Mouse (Mus musculus) heart, postnatal 10 days (tissue): Measurements from ENCODE around the gene Pcca. TPM values are rescaled to one million over a fixed set of nuclear protein-coding genes. Genes with fewer than 3 reads are reported as not detected.
"Not testable (repeated sequence)": the region's sequence is repeated elsewhere in the genome, so short reads cannot be mapped to it uniquely, and the experiment has no call there.

Source experiments
- DNase-seq, 2 experiments: peaks; one replicate each; pipeline ENCODE4 v3.0.0; 2021
- intact Hi-C: fragments of 180-260 bp; cut with DNase I; formaldehyde crosslinking; loops from one replicate; pipeline ENCODE4 v1.15.1; 2025
- total RNA-seq, 2 experiments: library from RNA; stranded (reverse); gene quantifications; 2 replicates each; pipeline ENCODE4 v1.2.3; 2021

Gene Pcca
- total RNA-seq, 2 experiments from 2014 or later = 36.8 to 40.1 TPM

DNA sequence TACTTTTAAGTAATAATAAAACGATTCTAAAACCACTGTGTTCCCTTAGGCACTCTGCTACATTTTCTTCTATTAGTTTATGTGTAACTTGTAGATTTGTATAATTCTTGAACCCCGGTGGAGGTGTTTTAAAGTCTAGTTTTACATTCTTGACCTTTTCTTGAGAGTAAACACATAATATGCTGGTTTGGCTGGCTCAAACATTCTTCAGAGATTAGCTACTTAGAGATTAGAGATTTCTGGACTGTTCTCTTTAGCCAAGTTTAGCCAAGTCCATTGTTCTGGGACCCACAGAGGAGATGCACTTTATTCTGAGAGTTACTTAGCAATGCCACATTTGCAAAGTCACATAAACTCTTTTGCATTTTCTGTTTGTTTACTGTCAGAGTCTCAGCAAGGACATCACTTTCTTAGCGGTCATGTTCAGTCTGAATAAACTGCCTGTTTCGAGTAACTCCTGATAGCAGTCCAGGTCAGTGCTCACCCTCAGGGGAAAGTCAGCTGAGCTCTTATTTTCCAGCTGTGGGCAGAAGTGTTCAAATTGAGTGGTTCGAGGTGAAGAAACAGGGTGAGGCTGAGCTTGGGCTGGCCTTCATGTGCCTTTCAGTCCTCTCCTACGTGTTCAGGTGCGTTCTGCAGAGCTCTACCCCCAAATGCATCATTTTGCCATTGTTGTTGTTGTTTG, 18.8 kb downstream of the Pcca start:
- DNase-seq = no peak
- intact Hi-C loops = no loop called here

DNA sequence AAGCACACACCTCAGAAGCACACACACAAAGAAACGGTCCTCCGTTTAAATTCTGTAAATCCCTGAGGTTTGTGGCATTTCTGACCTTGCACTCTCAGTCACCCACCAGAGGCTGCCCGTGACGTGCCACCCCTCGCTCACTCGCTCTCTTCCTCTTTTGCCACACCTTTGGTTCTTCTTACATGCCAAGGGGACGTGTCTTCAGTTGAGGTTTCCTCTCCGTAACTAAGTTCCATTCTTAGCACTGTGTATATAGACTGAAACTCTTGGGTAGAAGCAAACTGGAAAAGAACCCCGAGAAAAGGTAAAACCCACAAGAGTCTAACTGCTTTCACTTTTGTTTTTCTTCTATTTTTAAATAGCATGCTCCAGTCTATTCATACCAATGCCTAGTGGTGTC, 23.2 kb downstream of the Pcca start:
- intact Hi-C loops = no loop called here
- DNase-seq = no peak

DNA sequence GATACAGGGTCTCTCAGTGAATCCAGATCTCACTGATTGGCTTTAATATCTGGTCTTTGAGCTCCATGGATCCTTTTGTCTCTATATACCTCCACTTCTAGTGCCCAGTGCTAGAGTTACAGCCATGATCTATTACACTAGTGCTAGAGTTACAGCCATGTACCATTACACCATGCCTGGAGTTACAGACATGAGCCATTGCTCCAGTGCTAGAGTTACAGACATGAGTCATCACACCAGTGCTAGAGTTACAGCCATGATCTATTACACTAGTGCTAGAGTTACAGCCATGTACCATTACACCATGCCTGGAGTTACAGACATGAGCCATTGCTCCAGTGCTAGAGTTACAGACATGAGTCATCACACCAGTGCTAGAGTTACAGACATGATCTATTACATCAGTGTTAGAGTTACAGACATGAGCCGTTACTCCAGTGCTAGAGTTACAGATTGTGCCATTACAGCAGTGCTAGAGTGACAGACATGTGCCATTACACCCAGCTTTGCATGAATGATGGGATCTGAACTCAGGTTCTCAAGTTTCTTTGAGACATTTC, 26.8 kb downstream of the Pcca start:
- intact Hi-C loops, DNase-seq: not testable (repeated sequence)

DNA sequence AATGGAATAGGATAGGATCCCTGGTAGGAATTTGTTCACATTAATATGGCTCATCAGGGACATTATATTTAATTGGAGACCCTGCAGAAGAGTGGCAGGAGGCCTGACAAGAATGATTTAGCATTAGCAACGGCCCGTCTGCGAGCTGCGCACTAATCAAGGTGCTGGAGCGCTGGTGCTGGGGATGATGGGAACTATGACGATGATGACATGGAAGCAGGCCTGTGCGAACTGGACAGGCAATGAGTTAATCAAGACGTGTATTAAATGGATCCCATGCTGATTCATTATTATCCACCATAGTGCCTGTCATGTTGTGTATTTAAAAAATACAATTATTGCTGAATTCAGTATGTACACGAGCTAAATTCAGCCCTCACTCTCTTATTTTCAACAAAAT, 36.7 kb downstream of the Pcca start:
- DNase-seq = no peak
- intact Hi-C loops = no loop called here

DNA sequence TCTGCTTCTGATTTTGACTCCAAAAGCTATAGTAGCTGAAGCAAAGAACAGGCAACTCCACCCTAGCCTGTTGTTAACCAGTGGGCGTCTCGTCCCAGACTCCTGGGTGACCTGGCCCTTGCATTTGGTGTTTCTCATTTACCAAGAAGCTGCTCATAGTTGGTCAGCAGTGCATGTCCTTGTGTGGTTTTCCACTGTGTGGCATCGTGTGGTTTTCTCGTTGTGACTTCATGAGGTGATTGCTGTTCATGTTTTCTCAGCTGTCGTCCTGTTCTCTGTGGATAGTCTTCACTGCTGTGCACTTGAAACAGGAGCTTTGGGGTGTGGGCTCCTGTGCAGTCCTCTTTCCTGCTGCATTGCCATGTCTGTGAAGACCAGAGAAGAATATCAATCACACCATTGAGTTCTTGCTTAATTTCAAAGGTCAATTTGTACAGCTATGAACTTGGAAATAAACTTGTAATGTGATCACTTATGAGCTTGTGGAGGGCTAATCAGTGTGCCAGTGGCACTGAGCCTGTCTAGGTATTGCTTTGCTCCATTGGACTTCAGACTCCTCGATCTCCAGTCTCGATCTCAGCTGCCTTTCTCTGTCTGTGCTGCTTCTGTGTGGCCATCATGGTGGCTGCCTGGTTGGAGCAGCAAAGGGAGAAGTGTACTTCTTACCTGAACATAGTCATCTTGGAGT, 40.1 kb downstream of the Pcca start:
- intact Hi-C loops = no loop called here
- DNase-seq = no peak

DNA sequence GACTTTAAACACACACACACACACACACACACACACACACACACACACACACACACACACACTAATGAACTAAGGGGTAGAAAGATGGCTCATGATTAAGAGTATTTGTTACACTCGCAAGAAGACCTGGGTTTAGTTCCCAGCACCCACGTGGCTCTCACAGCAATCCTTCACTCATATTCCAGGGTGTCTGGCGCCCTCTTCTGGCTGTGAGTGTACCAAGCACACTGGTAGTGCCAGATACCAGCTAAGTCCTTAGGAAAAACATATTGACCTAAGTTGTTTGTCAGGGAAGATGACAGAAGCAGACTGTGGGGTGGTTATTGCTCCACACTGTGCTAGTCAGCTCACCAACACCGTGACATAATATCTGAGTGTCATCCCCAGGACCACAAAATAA, 43.7 kb downstream of the Pcca start:
- no peak for DNase-seq
- intact Hi-C loops = no loop called here

DNA sequence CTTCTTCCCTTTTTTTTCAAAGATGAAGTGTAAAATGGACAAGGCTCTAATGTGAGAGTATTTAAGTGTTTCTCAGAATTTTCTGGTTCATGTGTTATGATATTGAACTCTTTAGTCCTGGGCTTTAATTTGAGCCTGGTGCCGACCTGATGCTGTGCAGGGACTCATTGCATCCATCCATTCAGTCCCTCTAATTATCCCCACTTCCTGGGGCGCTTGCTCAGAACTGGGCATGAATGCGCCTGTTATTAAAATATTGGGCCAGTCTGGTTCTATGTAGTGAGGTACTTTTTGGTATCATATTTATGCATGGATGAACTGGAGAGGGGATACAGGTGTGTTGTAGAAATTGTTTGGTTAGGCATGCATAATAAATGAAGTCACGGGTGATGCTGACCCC, 47.9 kb downstream of the Pcca start:
- no peak for DNase-seq
- intact Hi-C loops = no loop called here

DNA sequence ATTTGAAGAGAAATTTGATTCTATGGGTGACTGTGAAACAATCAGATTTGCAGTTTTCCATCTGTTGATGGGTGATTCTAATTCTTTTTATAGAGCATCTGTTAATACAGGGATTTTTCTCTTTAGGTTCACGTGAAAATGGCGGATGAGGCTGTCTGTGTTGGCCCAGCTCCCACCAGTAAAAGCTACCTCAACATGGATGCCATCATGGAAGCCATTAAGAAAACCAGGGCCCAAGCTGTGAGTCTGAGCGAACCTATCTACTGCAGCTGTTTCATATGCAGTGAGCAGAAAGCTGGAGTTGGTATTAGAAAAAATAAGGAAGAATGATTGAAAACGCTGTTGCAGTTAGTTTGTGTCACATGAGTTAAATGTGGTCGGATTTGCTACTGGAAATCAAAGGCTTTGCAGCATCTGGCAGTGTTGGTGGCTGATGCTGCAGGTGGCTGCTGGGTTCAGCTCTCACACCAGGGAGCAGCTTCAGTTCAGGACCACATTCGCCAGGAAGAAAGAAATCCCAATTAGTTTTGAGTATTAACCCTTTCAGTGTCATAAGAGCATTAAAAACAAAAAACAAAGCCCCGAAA, 48.5 kb downstream of the Pcca start:
- intact Hi-C loops = no loop called here

DNA sequence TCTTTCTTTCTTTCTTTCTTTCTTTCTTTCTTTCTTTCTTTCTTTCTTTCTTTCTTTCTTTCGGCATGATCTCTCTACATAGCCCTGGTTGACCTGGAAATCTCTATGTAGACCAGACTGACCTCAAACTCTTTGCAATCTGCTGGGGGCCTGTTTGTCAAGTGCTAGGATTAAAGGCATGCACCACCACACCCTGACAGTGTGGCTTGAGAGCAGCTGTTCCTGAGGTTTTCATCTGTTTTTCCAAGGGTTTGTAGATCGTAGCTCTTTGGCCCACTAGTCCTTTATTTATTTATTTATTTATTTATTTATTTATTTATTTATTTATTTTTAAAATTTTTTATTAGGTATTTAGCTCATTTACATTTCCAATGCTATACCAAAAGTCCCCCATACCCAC, 50.0 kb downstream of the Pcca start:
- intact Hi-C loops, DNase-seq: not testable (repeated sequence)

More for the DNA sequence above, 48.5 kb downstream of the Pcca start:
- DNase-seq = no peak

DNA sequence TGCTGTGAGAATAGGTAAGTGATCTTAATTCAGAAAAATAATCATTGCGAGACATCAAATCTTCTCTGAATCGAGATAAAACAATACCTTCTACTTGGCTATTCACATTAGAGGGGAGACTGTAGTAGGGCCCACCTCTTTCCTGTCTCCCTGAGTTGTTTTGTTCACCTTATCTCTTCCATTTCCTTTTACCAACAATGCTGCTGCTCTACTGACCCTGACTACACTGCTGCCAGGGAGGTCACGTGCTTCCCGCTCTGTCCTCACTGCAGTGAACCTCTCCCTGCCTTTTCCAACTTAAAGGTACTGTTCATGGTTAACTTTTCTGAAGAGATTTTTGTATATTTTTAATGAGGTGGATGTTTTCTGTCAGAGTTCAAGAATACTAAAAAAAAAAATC, 52.8 kb downstream of the Pcca start:
- intact Hi-C loops = no loop called here
- DNase-seq = peak in 1 of 2 experiments; percentile 21

DNA sequence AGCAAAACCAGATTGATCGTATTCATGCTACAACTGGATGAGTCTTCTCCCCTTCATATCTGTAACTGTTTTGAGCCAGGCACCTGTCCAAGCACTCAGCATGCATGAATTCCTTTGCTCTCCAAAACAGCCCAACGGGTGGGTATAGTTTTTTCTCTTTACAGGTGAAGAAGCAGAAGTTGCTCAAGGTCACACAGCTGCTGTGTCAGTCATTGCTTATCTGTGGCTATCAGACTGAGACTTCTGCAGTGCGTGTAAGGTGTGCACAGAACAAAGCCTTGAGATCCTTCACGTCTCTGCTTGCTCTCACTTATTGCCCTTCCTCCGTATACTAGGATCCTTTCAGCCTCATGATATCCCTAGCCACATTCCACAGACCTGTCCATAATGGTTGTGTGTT, 63.4 kb downstream of the Pcca start:
- intact Hi-C loops = no loop called here
- no peak for DNase-seq

DNA sequence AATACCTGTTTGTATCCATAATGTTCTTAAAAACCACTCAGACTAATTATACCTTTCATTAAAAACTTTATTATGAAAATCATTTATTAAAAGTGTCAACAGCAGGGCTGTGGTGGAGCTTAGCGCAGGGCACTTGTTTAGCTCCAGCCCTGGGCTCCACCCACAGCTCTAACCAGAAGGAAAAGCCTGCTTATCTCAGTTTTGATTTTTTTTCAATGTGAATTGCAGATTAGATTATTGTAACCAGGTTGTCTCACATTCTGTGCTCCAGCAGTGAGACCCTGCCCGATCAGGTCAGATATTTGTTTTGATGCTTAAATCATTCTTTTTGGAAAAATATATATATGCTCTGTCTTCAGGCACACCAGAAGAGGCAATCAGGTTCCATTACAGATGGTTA, 64.7 kb downstream of the Pcca start:
- intact Hi-C loops = no loop called here

DNA sequence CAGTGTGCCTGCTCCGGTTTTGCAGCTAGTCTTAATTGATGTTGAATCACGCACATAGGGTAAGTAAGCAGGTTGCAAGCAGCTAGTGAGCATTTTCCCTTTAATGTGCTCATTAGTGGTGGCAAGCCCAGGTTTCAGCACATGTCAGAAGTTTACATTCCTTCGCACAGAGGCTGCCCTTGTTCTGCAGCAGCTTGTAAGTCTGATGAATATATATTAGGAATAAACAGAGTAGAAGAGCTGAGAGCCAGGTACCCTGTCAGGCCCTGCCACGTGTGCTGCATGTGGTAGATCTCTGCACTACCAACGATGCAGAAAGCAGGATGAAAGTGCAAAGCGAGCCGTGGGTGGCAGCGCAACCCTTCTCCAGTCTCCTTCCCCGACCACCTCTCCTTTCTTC, 65.7 kb downstream of the Pcca start:
- intact Hi-C loops = no loop called here
- no peak for DNase-seq

More for the DNA sequence above, 64.7 kb downstream of the Pcca start:
- DNase-seq = no peak

DNA sequence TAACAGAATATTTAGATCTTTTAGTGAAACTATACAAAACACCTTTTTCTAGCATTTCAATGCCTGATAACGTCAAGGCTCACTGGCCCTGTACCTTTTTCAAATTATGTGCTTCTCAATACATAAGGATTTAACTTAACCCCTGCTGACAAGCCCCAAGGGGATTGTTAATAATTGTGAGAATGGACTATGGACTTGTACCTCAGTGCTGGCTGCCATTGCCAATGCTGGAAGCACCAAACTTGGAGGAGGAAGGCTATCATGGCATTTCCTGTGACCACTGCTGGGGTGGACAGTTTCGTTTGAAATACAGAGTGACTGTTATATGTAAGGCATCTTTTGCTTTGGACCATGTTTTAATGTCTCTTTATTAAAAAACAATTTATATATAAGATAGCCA, 68.6 kb downstream of the Pcca start:
- no peak for DNase-seq
- intact Hi-C loops = no loop called here

DNA sequence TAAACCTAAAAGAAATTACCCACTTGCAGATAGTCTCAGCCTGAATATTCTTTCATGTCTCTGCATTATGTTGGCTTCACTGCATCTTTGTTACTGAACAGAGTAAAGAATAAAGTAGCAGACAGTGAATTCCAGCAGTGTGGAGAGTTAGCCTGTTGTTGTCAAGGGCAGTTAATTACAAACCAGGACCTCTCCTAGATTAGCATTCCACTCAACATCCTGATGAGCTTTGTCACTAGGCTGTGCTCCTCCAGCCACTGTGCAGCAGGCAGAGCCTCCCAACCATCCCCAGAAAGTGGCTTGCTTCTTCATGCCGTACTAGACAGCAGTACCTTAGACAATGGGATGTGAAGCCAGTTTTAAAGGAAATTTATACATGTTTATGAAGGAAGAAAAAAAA, 72.4 kb downstream of the Pcca start:
- intact Hi-C loops = no loop called here
- no peak for DNase-seq

DNA sequence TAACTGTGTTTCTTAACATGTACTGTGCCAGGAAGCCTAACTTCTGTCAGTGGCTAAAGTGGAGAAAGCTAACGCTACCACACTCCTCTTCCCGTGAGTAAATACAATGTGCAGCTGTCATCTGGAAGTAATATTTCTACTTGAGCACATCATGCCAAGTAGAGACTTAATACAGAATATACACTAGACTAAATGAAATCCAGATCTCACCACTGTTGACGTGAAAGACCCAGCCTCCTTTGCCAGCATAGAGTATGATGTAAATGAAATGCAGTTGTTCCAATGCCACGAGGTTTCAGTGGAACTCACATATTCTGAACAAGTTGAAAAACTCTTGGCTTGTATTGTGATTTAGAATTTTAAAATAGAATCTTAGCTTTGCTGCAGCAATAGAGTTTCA, 73.3 kb downstream of the Pcca start:
- intact Hi-C loops = no loop called here
- DNase-seq = no peak

DNA sequence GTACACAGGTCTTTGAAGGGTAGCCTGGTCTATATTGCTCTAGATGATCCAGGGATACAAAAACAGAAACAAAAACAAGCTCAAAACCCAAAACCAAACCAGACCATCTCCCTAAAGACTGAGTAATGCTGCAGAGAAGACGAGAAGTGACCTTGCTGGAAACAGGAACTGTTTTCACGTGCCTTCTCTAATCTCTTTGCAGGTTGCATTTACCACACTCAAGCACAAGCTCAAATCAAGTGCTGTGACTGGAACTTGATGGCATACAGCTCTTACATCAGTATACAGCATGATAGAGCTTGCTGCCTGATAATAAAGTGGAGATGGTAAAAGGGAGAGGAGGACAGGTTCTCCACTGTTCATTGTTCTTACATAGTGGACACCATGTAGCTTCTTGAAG, 74.2 kb downstream of the Pcca start:
- intact Hi-C loops = no loop called here
- no peak for DNase-seq

DNA sequence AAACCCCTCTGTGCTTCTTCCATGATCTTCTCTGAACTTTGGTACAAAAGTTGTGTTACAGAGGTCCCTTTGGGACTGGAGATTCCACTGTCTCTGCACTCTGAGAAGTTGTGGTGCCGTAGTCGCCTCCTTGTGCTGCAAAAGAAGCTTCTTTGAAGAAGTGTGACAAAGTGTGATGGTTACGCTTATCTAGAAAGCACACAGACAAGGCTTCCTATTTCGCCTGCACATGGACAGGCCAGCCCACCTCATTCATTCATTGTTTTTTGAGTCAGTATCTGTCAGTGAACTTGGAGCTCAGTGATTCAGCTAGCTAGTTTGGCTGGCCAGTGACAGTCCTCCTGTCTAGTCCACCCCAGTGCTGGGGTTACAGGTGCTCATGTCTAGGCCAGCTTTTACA, 76.9 kb downstream of the Pcca start:
- no peak for DNase-seq
- intact Hi-C loops = no loop called here

DNA sequence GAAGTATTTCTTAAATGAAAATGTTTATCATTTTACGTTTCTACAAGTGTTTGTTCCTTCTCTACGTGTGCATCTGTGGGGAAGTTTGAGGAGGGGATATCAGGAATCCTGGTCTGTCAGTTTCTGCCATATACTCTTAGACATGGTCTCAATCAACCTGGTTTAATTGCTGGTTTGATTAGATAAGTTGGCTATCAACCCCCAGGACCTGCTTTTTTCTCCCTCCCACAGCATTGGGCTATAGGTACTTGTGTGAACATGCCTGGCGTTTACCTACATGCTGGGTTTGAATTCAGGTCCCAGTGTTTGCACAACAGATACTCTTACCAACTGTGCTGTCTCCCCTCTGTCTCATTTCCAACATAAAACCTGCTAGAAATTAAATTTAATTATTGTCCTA, 78.2 kb downstream of the Pcca start:
- DNase-seq = no peak
- intact Hi-C loops = no loop called here

DNA sequence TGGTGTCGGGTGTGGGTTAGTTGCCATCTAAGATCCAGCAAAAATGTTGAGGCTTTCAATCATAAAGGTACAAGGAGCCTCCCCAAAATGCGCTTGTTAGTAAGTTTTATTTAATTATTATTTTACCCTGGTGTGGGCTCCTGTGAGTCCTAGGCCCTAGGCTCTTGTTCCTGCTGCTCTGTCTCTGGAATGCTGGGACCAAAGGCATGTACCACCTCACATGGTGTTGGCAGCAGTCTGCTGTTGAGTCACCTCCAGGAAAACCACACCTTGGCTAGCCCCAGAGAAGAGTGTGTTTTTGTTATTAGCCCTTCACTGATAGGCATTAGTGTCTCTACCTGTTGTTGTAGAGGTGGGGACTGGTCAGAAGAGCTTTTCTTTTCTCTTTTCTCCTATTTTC, 83.5 kb downstream of the Pcca start:
- intact Hi-C loops = no loop called here
- DNase-seq = peak in 1 of 2 experiments; percentile 14

DNA sequence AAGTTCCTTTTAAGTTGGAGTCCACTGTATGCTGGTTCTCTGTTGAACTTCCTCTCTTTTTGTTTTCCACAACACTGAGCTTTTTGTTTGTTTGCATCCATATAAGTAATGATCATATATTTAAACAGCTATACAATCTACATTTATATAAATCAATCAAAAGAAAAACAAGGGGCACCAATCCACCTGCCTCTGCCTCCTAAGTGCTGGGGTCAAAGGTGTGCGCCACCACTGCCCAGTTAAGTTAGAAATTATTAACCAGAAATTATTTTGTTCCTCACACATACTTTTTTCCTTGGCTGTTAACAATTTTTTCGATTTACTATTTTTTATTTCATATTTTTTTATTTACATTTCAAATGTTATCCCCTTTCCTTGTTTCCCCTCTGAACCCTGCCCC, 99.3 kb downstream of the Pcca start:
- no peak for DNase-seq
- intact Hi-C loops = loop anchor here (10.0 kb wide), 1 partner anchor 409 kb away; no protein-coding TSS in a partner anchor

DNA sequence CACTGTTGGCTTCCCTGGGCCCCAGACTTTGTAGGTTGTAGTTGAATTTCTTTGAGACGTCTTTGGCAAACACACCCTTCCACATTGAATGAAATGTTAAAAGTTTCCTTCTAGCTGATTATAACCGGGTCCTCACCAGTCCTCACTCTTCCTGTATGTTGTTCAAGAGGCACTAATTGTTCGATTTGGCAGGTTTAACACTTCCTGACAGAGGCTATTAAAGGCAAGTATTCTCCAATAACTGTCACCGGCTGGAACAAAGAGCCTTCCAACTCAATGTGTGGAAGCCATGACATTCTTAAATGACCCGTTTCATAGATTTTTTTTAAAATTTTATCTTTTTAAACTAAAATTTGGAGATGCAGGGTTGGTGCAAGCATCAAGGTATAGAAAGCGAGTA, 102.5 kb downstream of the Pcca start:
- DNase-seq = peak in 1 of 2 experiments; percentile 3
- intact Hi-C loops = loop anchor here (5.0 to 10.0 kb wide), 3 partner anchors 104 to 412 kb away; partner anchors contain the start of gene Pcca
